Mouse (Mus musculus): ENCODE data around the gene Pax1.

- TF ChIP-seq EP300 (IDR thresholded peaks at IDR 0.05; ENCODE audit: low read depth) (no peak), CTCF (IDR thresholded peaks at IDR 0.05; ENCODE audit: low read depth) (no peak)
These were observed 9.6 kb downstream of the Pax1 start for GRCm38 (mm10) chr2:147371289-147371688.
